Mouse (Mus musculus) liver, postnatal 0 days (tissue): ENCODE measurements around the gene Klhl2.

ENCODE experiments used
- CTCF ChIP-seq: sonication (generic); IDR thresholded peaks from 2 replicates; pipeline ENCODE4 v1.5.1; 2016; ENCODE audit warnings: antibody characterized with exemption, low read depth
- EP300 ChIP-seq: IDR thresholded peaks from 2 replicates; pipeline ENCODE4 v1.6.1; 2016; ENCODE audit warnings: antibody characterized with exemption, low read depth, mild to moderate bottlenecking

GRCm38 (mm10) chr8:64784235-64784634 lies 65.6 kb downstream of the Klhl2 start:
- no peak for TF ChIP-seq CTCF
- no peak for TF ChIP-seq EP300
